Mouse (Mus musculus): Measurements from ENCODE around the gene Gas2.

- TF ChIP-seq CTCF (IDR thresholded peaks at IDR 0.05; ENCODE audit: low read depth, low read length): no peak
- TF ChIP-seq POLR2A (IDR thresholded peaks at IDR 0.05; ENCODE audit: insufficient read depth, low read length): no peak
- TF ChIP-seq EP300 (IDR thresholded peaks at IDR 0.05; ENCODE audit: insufficient read depth, low read depth, low read length): no peak
Measured at GRCm38 (mm10) chr7:52013457-52013856, 151.6 kb downstream of the Gas2 start.
